Mouse (Mus musculus): ENCODE results near the gene Grwd1. TPM values are rescaled to one million over a fixed set of nuclear protein-coding genes. Genes with fewer than 3 reads are reported as not detected.

Gene Grwd1
- polyA plus RNA-seq, 1 experiment = 12.9 TPM

DNA sequence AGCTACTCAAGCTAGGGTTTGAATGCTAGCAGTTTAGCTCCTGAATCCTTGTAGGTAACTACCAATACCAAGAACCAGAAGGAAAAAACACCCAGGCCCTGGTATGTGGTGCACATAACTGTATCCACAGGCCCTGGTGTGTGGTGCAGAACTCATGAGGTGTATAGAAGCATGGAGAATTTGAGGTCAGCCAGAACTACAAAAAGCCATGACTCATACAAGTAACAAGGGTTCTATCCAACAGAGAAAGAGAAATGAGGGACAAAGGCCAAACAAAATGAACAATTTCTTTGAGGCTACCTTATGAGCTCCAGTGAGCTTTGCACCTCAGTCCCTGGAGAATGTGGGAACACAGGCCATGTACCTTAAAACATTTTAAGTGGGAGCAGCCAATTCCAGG is 9.8 kb downstream of the Grwd1 start:
- H3K27ac ChIP-seq (ENCODE audit: insufficient read depth, low read depth, low read length) = no peak overlapping the region
- no peak for DNase-seq
- no peaks in the 10 kb centered on the region for H3K36me3 ChIP-seq (ENCODE audit: control insufficient read depth, insufficient read depth, low read length)
- no peaks in the 10 kb centered on the region for H3K27me3 ChIP-seq (replicated peaks; ENCODE audit: control insufficient read depth, insufficient read depth, low read length)
- no peaks in the 10 kb centered on the region for H3K4me1 ChIP-seq (ENCODE audit: control insufficient read depth, insufficient read depth, low read length)
- H3K4me3 ChIP-seq (ENCODE audit: insufficient read depth, low read depth, low read length) = no peak overlapping the region
- TF ChIP-seq POLR2A (IDR thresholded peaks at IDR 0.05; ENCODE audit: low read depth, low read length) = no peak
- TF ChIP-seq CTCF (conservative IDR thresholded peaks at IDR 0.05; ENCODE audit: insufficient read depth, insufficient read length, low read depth, low read length) = no peak

DNA sequence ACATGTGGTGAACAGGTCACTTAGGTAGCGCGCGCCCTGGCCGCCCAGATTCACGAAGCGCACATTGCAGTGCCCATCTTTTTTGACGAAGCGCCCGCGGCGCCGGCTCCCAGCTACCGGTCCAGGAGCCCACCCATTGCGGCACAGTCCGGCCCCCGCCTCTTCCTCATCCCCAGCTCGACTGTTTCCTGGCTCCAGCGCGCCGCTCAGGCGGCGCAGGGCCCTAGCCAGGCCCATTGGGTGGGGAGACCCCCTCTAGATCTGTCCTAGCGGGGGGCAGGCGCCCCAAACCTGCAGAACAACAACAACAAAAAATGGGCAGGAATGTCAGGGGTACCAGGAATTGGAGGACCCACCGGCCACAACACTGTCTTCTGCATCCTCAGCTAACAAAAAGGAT is 10.9 kb downstream of the Grwd1 start:
- Histone ChIP-seq H3K36me3 (ENCODE audit: control insufficient read depth, insufficient read depth, low read length) (no peaks in the 10 kb centered on the region), H3K4me3 (ENCODE audit: insufficient read depth, low read depth, low read length) (no peak overlapping the region), H3K27me3 (replicated peaks; ENCODE audit: control insufficient read depth, insufficient read depth, low read length) (no peaks in the 10 kb centered on the region), H3K4me1 (ENCODE audit: control insufficient read depth, insufficient read depth, low read length) (no peaks in the 10 kb centered on the region), H3K27ac (ENCODE audit: insufficient read depth, low read depth, low read length) (no peak overlapping the region)
- TF ChIP-seq POLR2A (IDR thresholded peaks at IDR 0.05; ENCODE audit: low read depth, low read length) = no peak
- TF ChIP-seq CTCF (conservative IDR thresholded peaks at IDR 0.05; ENCODE audit: insufficient read depth, insufficient read length, low read depth, low read length) = no peak
- no peak for DNase-seq
- 15% methylated on average over 25 of the region's 25 CpGs for WGBS

DNA sequence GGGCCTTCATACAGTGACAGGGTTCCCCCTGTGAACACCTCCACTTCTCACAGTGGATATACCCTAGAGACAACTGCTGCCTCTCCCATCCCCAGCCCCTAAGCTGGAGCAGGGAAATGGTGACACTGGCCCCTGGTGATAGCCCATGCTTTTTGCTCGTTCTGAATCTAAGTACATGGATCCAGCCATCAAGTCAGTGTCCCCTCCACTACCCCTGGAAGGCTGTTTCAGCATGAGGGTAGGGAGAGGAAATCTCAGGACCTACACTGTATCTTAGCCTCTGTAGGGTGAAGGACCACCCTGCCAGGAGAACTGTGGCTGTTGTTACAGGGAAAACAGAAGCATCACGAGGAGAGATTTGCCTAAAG is 14.8 kb downstream of the Grwd1 start:
- TF ChIP-seq CTCF (conservative IDR thresholded peaks at IDR 0.05; ENCODE audit: insufficient read depth, insufficient read length, low read depth, low read length) (no peak), POLR2A (IDR thresholded peaks at IDR 0.05; ENCODE audit: low read depth, low read length) (no peak)
- H3K4me1 ChIP-seq (ENCODE audit: control insufficient read depth, insufficient read depth, low read length) = no peaks in the 10 kb centered on the region; the same call in 1 of the 2 replicates
- no peak for DNase-seq
- H3K27ac ChIP-seq (ENCODE audit: insufficient read depth, low read depth, low read length) = no peak overlapping the region
- H3K4me3 ChIP-seq (ENCODE audit: insufficient read depth, low read depth, low read length) = no peak overlapping the region
- H3K27me3 ChIP-seq (replicated peaks; ENCODE audit: control insufficient read depth, insufficient read depth, low read length) = no peaks in the 10 kb centered on the region
- no peaks in the 10 kb centered on the region for H3K36me3 ChIP-seq (ENCODE audit: control insufficient read depth, insufficient read depth, low read length)
- 78% methylated on average over 2 of the region's 2 CpGs for WGBS

DNA sequence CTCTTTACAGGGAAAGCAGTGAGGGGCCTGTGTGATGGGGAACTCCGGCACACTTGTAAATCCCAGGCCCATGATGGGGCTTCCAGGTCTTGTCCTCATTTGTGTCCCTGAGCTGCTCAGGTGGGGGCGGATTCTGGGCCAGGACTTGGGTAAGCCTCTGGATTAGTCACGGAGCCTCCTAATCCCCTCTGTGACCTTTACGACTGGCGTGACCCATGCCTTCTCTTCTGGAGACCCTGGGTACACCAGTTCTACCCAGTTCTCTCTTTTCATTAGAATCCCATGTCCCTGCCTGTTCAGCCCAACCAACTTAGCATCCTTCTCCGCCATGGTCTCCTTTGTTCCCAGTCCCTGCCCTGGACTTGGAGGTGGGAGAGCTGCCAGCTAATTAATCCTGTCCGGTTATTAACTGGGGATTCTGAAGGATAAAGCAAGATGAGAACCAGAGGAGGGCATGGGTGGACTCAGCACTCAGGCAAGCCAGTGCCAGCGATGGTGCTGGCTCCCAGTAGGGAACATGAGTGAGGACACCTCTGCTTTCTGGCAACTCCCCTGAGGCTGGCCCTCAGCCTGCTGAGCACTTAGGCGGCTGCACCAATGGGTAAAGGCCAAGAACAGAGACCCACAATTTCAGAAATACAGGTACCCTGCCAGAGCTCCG is 15.3 kb downstream of the Grwd1 start:
- H3K27ac ChIP-seq (ENCODE audit: insufficient read depth, low read depth, low read length) = no peak overlapping the region
- TF ChIP-seq POLR2A (IDR thresholded peaks at IDR 0.05; ENCODE audit: low read depth, low read length) = no peak
- H3K4me3 ChIP-seq (ENCODE audit: insufficient read depth, low read depth, low read length) = no peak overlapping the region
- no peaks in the 10 kb centered on the region for H3K27me3 ChIP-seq (replicated peaks; ENCODE audit: control insufficient read depth, insufficient read depth, low read length)
- no peaks in the 10 kb centered on the region for H3K36me3 ChIP-seq (ENCODE audit: control insufficient read depth, insufficient read depth, low read length)
- no peak for DNase-seq
- no peaks in the 10 kb centered on the region; the same call in 1 of the 2 replicates for H3K4me1 ChIP-seq (ENCODE audit: control insufficient read depth, insufficient read depth, low read length)
- WGBS = 66% methylated on average over 10 of the region's 10 CpGs

DNA sequence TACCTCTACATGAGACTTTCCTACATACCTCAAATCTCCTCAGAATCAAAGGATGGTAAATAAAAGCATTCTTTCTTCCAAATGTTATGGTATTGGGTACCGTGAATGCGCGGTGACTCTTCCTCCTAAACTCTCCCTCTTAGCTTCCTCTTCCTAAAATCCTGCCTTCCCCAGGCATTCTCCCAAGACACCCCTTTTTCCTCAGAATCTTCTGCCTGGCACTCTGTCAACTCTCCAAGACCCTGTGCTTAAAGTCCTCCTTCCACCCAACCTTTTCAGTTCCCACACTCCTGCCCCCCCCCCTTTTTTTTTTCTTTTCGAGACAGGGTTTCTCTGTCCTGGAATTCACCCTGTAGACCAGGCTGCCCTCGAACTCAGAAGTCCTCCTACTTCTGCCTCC is 15.9 kb downstream of the Grwd1 start:
- no peak for DNase-seq
- TF ChIP-seq POLR2A (IDR thresholded peaks at IDR 0.05; ENCODE audit: low read depth, low read length) = no peak
- Histone ChIP-seq H3K27me3 (replicated peaks; ENCODE audit: control insufficient read depth, insufficient read depth, low read length) (no peaks in the 10 kb centered on the region), H3K36me3 (ENCODE audit: control insufficient read depth, insufficient read depth, low read length) (no peaks in the 10 kb centered on the region; the same call in 1 of the 2 replicates), H3K4me1 (ENCODE audit: control insufficient read depth, insufficient read depth, low read length) (no peaks in the 10 kb centered on the region; the same call in 1 of the 2 replicates), H3K4me3 (ENCODE audit: insufficient read depth, low read depth, low read length) (no peak overlapping the region), H3K27ac (ENCODE audit: insufficient read depth, low read depth, low read length) (no peak overlapping the region)
- WGBS = 3% methylated on average over 5 of the region's 5 CpGs

DNA sequence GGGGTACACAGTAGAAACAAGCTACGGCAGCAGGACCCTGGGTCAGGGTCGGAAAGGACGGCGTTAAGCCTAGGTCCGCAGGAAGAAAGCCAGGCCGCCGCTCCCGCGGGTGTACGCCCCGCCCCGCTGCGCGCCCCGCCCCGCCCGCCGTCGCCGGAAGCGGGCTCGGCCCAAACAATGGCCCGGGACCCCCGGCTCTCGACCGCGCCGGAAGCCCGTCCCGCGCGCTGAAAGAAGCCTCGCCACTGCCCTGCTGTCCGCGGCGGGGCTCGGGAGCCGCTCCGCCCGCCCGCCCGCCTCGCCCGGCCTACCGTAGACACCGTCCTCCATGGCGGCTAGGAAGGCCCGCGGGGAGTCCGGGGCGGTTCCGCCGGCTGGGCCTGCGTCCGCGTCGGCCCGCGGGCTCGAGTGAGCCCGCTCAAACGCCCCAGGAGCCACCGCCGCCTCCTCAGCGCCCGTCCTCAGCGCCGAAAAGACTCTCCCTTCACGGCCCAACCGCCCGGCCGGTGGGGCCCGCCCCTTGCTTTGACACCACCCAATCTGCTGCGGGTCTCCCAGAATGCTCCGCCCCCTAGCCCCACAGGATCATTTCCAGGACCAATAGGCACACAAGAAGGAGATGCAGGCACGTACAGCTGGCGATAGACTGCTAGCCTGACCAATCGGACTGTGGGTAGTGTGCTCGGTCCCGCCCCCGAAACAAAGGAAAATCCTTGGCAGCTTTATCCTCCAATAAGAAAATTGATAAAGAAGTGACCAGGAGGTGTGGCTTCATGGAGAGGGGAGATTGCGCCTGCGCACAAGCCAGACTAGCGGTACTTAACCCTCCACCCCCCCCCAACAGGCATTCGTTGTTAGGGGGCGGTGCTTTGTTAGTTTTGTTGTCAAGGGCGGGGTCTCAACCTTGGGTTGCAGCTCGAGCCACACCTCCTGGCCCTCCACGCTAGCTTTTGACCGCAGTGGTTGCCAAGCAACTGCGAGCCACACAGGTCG is 16.7 kb downstream of the Grwd1 start, which contains the start of gene Cyth2:
TSS of gene Cyth2 (minus strand) at position 795 of the 993 bp plus-strand sequence.
- under 1% methylated on average over 86 of the region's 92 CpGs for WGBS
- TF ChIP-seq POLR2A (IDR thresholded peaks at IDR 0.05; ENCODE audit: low read depth, low read length) (no peak), CTCF (conservative IDR thresholded peaks at IDR 0.05; ENCODE audit: insufficient read depth, insufficient read length, low read depth, low read length) (no peak)
- H3K27ac ChIP-seq (ENCODE audit: insufficient read depth, low read depth, low read length) = peak within 1 kb of the TSS; percentile 79
- no peaks in the 10 kb centered on the region for H3K27me3 ChIP-seq (replicated peaks; ENCODE audit: control insufficient read depth, insufficient read depth, low read length)
- no peaks in the 10 kb centered on the region; the same call in none of the 2 replicates for H3K36me3 ChIP-seq (ENCODE audit: control insufficient read depth, insufficient read depth, low read length)
- H3K4me1 ChIP-seq (ENCODE audit: control insufficient read depth, insufficient read depth, low read length) = no peaks in the 10 kb centered on the region; the same call in 1 of the 2 replicates
- peak; percentile 100 for DNase-seq
- H3K4me3 ChIP-seq (ENCODE audit: insufficient read depth, low read depth, low read length) = peak within 1 kb of the TSS; percentile 92

DNA sequence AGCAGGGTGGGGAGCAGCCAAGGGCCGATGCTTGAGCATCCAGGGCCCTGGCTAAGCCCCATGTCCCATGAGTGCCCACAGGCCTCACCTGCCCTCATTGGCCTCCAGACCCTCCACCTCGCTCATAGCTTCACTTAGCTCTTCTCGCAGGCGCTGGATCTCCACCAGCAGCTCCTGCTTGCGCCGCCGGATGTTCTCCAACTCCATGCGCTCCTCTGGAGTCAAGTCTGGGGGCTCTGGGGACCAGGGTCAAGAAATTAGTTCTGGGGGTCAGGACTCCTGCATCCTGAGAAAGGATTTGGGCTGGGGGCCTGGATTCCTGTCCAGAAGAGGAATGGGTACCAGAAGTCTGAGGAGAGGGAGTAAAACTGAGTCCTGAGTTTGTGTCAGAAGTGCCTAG is 17.8 kb downstream of the Grwd1 start:
- H3K27ac ChIP-seq (ENCODE audit: insufficient read depth, low read depth, low read length) = no peak overlapping the region
- H3K4me1 ChIP-seq (ENCODE audit: control insufficient read depth, insufficient read depth, low read length) = no peaks in the 10 kb centered on the region; the same call in 1 of the 2 replicates
- H3K27me3 ChIP-seq (replicated peaks; ENCODE audit: control insufficient read depth, insufficient read depth, low read length) = no peaks in the 10 kb centered on the region
- peak overlapping the region; percentile 92; the same call in 1 of the 2 replicates for H3K4me3 ChIP-seq (ENCODE audit: insufficient read depth, low read depth, low read length)
- WGBS = 78% methylated on average over 8 of the region's 8 CpGs
- TF ChIP-seq CTCF (conservative IDR thresholded peaks at IDR 0.05; ENCODE audit: insufficient read depth, insufficient read length, low read depth, low read length) = no peak
- TF ChIP-seq POLR2A (IDR thresholded peaks at IDR 0.05; ENCODE audit: low read depth, low read length) = no peak
- no peak for DNase-seq
- no peaks in the 10 kb centered on the region; the same call in none of the 2 replicates for H3K36me3 ChIP-seq (ENCODE audit: control insufficient read depth, insufficient read depth, low read length)

Measured in kidney, adult 2 months (tissue).